Mouse (Mus musculus): ENCODE results near the gene Kcnj15.

Kcnj15 gene

DNA sequence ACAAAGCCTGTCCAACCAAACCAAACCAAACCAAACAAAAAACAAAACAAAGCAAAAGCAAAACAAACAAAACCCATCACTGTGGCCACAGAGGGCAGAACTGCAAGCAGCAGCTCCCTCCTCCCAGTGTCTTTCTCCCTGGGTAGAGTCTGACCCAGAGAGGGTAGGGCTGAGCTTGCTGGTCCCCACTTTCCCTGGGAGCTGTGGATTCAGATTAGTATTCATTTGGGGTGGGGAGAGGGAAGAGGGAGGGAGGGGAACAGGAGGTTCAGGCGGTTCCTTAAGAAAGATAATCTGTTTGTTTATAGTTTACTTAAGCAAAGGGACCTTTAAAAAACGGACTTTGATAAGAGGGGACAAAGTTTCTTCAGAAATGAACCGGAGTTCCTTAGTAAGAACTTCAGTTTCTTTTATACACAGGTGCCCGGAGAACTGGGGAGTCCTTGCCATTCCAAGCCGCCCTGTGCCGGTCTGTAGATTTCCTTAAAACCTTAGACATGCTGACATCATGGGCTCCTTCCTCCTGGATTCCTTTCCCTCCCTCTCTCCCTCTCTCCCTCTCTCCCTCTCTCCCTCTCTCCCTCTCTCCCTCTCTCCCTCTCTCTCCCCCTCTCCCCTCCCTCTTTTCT is at the start of gene Kcnj15:
Gene Kcnj15 (plus strand): TSS at position 293 of the 629 bp plus-strand sequence.
- DNase-seq (ENCODE audit: low read depth, low spot score), result no peak

- DNase-seq (ENCODE audit: low read depth, low spot score), result no peak
Measured at GRCm38 (mm10) chr16:95208243-95208642, 49.1 kb upstream of the Kcnj15 start.

DNA sequence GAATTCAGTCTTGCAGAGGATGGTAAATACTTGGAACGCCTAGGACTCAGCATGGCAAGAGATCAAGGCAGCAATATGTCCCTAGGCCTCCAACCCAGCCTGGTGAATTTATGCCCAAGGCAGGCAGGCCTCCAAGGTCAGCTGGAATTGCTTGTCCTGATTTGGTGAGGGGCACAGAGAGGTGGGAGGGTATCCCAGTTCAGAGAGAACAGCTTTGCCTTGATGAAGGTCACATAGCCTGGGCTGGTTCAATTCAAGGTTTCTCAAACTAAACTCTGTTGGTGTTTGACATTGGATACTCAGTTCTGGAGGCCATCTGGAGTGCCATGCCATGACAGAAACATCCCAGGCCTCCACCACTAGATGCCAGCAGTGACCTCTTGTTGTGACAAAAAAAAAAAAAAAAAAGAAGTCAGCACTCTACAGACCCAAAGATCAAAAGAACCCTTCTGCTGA is 48.3 kb upstream of the Kcnj15 start:
- DNase-seq (ENCODE audit: low read depth, low spot score), result peak; percentile 62

DNA sequence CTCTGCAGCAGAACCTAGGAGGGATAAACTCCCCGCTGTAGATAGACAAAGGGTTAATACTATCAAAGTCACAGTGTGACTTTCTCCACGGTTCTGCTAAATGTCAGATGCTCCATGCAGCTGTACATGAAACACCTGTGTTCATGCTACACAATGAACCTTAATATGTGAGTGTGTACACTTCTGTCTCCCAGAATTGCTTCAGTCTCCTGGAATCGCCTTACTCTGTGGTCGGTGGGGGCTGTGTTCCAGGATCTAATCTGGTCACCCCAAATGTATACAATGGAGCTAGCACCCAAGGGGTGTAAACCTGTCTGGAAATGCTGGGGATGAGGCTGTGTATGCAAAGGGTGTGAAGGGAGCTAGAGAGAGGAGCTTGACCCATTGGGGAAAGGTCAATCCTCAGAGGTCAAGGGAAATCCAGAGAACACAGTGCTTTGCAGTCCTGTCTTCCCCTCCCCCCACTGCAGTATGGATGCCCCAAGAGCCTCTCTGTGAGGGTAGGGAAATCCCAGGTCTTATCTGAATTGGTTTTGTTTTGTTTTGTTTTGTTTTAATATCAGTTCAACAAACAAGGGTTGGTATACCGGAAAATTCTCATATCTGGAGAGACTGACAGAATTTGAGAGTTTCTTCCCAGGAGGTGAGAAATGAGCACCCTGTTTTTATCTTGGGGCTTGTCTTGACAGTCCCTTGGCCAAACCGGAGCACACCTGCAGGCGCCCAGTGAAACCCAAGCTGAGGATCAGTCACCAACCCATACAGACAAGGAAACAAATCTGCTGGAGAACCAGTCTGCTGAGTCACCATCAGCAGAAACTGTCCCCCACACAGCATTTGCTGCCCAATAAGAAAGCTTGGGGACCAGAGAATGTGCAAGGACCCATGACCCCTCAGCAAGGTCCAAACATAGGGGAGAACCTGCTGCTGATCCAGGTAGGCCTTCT is 42.8 kb upstream of the Kcnj15 start:
- no peak for DNase-seq (ENCODE audit: low read depth, low spot score)

DNA sequence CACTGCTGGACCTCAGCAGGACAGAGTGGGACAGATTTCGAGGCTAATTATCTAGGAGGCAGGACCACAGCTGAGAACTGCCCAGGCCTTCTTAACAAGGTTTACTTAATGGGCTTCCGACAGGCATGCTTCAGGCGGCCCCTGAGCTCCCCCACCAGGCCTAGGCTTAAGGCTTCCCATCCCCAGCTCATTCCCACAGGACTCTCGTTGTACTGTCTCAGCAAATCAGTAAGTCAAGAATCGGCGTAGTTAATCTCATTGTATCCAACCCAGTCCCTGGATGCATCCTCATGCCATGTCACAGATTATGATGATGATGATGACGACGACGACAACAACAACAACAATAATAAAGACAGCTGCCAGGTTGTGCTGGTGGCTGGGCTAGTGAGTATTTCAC is 41.6 kb upstream of the Kcnj15 start:
- DNase-seq (ENCODE audit: low read depth, low spot score), result no peak

DNA sequence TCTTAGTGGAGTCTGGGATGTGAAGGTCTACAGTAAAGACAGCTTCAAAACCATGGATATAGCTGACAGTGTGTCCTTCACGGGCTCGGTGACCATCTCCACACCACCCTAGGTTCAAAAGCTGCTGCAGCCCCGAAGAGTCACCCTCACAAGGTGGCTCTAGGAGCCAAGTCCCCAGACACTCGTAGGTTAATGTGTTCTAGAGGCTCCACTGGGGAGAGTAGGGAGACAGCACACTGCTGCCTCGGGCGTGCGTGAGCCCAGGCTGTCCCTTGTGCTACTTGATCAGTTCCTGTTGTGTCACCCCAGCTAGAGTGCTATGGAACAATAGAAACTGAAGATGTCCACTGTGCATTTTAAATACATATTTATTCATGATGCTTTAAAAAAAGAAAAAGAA is 41.0 kb upstream of the Kcnj15 start:
- no peak for DNase-seq (ENCODE audit: low read depth, low spot score)

- DNase-seq (ENCODE audit: low read depth, low spot score), result no peak
Measured at GRCm38 (mm10) chr16:95216824-95217223, 40.5 kb upstream of the Kcnj15 start.

- peak; percentile 47 for DNase-seq (ENCODE audit: low read depth, low spot score)
Measured at GRCm38 (mm10) chr16:95218783-95219182, 38.6 kb upstream of the Kcnj15 start.

DNA sequence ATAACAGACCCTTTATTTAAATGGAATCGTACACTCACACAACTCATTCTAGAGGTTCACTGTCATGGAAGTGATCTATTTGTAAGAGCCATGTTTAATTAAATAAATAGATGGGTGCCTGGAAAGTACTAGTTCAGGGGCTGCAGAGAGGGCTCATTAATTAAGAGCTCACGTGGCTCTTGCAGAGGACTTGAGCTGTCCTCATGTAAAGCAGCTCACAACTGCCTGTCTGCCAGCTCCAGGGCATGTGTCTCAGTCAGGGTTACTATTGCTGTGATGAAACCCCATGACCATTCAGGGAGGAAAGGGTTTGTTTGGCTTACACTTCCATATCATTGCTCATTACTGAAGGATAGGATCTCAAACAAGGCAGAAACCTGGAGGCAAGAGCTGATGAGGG is 37.9 kb upstream of the Kcnj15 start:
- no peak for DNase-seq (ENCODE audit: low read depth, low spot score)

DNA sequence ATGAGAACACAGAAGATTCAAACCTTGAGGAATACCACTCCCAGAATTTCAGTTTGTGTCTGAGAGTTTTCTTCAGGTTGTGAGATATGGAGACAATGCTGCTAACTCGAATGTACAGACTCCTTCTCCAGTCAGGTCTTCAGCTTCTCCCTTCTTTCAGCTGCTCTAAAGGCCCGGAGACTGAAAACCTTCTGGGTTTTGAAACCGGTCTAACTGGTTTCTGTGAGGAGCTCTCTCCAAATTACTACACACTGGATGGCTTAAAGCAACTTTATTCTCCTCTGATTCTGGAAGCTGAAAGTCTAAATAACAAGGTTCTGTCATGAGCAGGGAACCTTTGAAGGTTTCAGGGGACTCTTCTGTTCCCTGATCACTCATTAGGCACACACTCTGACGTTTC is 36.3 kb upstream of the Kcnj15 start:
- DNase-seq (ENCODE audit: low read depth, low spot score), result no peak

DNA sequence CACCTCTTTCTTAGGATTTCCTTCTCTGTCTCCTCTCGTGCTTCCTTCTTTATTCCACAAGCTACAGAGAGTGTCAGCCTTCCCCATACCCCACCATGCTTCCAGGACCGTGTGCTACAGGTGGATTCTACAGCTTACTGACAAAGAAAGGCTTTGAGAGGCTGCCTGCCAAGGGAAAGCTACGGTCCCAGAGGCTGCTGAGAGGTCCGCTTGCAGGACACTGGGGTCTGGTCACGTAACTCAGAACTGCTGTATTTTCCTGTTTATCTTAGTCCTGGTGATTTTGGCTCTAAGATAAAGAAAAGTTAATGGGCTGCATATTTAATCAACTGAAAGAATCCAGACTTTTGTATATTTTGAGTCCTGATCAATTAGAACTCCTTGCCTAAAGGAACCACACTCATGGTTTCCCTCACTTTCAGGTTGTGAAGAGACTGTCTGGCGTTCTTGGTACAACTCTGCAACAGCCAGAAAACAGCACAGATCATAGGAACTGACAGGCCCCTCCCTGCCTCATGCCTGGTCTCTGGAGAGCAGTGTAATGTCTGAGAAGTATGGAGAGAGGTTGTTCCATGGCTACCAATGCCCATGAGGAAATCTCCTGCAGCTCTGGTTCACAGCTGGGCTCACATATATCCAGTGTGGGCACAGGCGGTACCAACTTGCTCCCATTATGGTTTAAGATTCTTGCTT is 35.2 kb upstream of the Kcnj15 start:
- DNase-seq (ENCODE audit: low read depth, low spot score), result no peak

DNA sequence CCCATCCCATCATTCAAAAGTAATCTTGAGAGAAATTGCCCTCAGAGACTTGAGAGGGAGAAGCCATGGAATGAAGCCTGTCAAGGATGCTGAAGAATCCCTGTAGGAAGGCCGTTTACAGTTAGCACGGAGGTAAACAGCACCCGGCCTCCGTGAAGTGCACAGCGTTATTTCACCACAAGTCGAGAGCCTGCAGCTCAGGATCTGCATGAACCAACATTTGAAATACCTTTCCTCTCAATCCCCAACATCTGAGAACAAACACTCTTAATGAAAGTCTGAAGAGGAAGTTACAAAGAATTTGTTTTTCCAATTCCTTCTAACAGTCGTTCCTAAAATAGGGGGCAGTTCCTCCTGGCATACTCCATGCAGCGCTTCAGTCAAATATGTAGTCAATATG is 33.9 kb upstream of the Kcnj15 start:
- DNase-seq (ENCODE audit: low read depth, low spot score), result no peak

GRCm38 (mm10) chr16:95225285-95225684 is 32.1 kb upstream of the Kcnj15 start:
- DNase-seq (ENCODE audit: low read depth, low spot score), result no peak

GRCm38 (mm10) chr16:95231768-95232167 is 25.6 kb upstream of the Kcnj15 start:
- no peak for DNase-seq (ENCODE audit: low read depth, low spot score)

DNA sequence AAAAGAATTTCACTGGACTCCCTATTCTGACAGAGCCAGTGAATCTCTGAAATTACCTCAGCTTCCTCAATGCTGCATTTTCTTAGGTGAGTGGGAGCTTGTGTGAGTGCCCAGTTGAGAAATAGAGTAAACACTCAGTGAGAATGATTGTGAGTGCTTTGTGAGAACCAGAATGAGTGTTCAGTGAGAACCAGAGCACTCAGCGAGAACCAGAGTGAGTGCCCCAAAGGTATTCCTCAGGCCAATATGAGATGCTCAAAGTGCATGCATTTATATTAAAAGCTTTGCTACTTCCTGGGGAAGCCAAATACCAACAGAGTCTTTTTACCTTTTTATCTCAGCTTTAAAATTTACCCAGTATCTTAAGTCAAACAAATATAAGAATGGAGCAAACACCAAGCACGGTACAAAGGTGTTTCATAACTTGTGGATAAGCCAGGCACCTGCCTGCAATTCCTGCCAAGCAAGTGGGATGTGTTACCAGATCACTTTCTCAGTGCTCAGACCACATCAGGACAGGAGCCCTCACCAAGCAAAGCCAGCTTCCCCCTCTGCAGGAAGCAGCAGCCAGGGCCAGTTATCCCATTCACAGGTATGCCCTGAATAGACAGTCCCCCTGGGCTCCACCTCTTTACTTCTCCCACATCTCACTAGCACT is 22.3 kb upstream of the Kcnj15 start:
- DNase-seq (ENCODE audit: low read depth, low spot score), result no peak

DNA sequence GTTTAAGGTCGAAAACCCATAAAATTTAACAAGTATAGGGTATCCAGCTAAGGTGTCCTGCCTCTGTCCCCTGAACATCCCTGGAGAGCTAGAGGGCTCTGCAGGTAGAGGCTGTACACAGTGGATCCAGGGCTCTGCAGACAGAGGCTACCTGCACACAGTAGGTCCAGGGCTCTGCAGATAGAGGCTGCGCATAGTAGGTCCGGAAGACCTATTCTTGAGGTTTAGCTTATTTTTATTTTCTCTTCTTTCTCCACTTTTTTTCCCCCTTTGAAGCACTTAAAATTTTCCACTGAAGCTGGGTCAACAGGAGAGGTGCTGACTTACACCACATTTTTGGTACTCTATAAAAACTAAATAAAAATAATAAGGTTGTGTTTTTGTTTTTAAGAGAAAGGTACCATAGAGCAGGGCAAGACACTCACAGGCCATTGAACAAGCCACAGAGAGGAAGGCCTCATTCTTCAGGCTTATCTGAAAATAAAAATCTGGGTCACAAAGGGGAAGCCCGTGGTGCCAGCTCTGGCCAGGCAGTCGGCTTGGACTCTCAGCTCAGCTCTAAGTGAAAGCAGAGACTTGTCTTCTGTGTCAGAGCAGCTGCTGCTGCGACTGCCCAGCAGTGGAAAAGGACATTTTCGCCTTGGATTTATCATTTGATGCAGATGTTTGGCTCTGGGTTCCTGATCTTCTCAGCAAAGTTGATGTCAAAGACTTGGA is 18.0 kb upstream of the Kcnj15 start:
- DNase-seq (ENCODE audit: low read depth, low spot score), result no peak

GRCm38 (mm10) chr16:95240688-95241087 is 16.7 kb upstream of the Kcnj15 start:
- DNase-seq (ENCODE audit: low read depth, low spot score), result no peak

GRCm38 (mm10) chr16:95241581-95241980 is 15.8 kb upstream of the Kcnj15 start:
- DNase-seq (ENCODE audit: low read depth, low spot score), result no peak

- no peak for DNase-seq (ENCODE audit: low read depth, low spot score)
Measured at GRCm38 (mm10) chr16:95242114-95242513, 15.2 kb upstream of the Kcnj15 start.

DNA sequence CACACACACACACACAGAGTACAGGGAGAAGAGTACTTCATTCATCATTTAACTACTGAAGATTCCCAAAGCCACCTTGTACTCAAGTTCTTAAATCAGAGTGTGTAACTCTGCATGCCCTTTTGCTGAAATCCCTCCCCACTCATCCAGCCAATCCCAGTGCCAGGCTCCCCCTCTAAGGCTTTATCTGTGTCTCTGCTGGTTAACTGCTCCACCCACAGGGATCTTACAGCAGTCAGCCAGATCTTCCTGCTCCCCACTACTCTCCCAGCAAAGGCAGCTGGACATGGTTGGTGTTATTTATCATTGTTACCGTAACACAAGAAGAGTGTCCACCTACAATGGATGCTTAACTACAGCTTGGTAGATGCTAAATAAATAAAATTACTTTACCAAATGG is 14.0 kb upstream of the Kcnj15 start:
- DNase-seq (ENCODE audit: low read depth, low spot score), result no peak

DNA sequence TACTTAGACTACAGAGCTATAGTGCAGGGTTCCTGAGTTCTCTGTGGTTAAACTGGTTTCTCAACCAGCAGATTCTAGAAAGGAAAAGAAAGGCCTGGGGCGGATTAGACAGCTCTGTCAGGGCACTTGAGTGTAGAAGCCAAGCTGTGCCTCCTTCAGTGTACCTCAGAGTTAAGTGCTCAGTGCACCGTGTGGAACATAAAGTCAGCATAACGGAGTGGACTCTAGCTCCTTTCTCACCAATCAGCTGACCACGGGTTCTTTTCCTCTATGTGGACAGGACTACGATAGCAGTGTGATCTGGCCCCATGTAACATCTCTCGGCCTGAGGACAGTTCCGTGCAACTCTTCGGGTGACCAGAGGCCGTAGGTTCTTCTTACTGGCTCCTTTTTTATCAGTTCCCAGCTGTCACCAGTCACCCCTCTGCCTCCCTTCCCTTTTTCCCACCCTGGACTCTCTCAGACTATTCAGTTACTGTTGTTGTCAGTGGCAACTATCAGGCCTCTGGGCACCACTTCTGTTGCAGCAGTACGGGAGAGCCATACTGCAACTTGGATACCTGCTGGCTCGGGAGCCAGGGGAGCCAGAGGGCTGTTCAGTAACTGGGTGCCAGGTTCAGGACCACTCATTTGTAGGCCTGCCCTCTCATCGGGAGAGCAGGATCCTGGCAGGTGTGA is 12.6 kb upstream of the Kcnj15 start:
- no peak for DNase-seq (ENCODE audit: low read depth, low spot score)

Measured in CD4-positive, CD25-positive, alpha-beta regulatory T cell, adult 2 months (primary cell).